Mouse (Mus musculus) cerebellum, postnatal 25 days (tissue): ENCODE measurements around the gene Lsamp.

Experiments used
- DNase-seq, 2 experiments: peaks; one replicate each; pipeline ENCODE4 v3.0.0; 2021; ENCODE audit warnings: mixed read lengths in 2 of 2

Gene Lsamp

GRCm38 (mm10) chr16:40968088-40968860 is 984.1 kb downstream of the Lsamp start:
- peak; percentile 85 to 91 for DNase-seq

GRCm38 (mm10) chr16:40971382-40971781 is 987.2 kb downstream of the Lsamp start:
- no peak for DNase-seq

- DNase-seq: no peak
Observed at GRCm38 (mm10) chr16:40974084-40974483, 989.9 kb downstream of the Lsamp start.

- no peak for DNase-seq
Observed at GRCm38 (mm10) chr16:40983026-40983425, 998.9 kb downstream of the Lsamp start.

- DNase-seq: no peak
Observed at GRCm38 (mm10) chr16:41007569-41007968, 1023.4 kb downstream of the Lsamp start.

- no peak for DNase-seq
Observed at GRCm38 (mm10) chr16:41034746-41035145, 1050.6 kb downstream of the Lsamp start.

GRCm38 (mm10) chr16:41041686-41042085 is 1057.5 kb downstream of the Lsamp start:
- DNase-seq: no peak

- DNase-seq: peak in 1 of 2 experiments; percentile 11
Observed at GRCm38 (mm10) chr16:41063270-41063857, 1079.2 kb downstream of the Lsamp start.

GRCm38 (mm10) chr16:41073470-41073869 is 1089.3 kb downstream of the Lsamp start:
- no peak for DNase-seq

GRCm38 (mm10) chr16:41088648-41089047 is 1104.5 kb downstream of the Lsamp start:
- DNase-seq: no peak

GRCm38 (mm10) chr16:41090092-41090491 is 1105.9 kb downstream of the Lsamp start:
- DNase-seq: no peak

GRCm38 (mm10) chr16:41091259-41091658 is 1107.1 kb downstream of the Lsamp start:
- no peak for DNase-seq

- no peak for DNase-seq
Observed at GRCm38 (mm10) chr16:41102805-41103204, 1118.6 kb downstream of the Lsamp start.

GRCm38 (mm10) chr16:41124361-41124760 is 1140.2 kb downstream of the Lsamp start:
- no peak for DNase-seq

- DNase-seq: no peak
Observed at GRCm38 (mm10) chr16:41125051-41125450, 1140.9 kb downstream of the Lsamp start.

GRCm38 (mm10) chr16:41131053-41131452 is 1146.9 kb downstream of the Lsamp start:
- DNase-seq: peak; percentile 12 to 44

- no peak for DNase-seq
Observed at GRCm38 (mm10) chr16:41172839-41173238, 1188.7 kb downstream of the Lsamp start.

- no peak for DNase-seq
Observed at GRCm38 (mm10) chr16:41179557-41179956, 1195.4 kb downstream of the Lsamp start.

GRCm38 (mm10) chr16:41180867-41181266 is 1196.7 kb downstream of the Lsamp start:
- DNase-seq: no peak

- DNase-seq: no peak
Observed at GRCm38 (mm10) chr16:41210055-41210454, 1225.9 kb downstream of the Lsamp start.

GRCm38 (mm10) chr16:41235829-41236228 is 1251.7 kb downstream of the Lsamp start:
- DNase-seq: no peak

GRCm38 (mm10) chr16:41242841-41243240 is 1258.7 kb downstream of the Lsamp start:
- DNase-seq: no peak

GRCm38 (mm10) chr16:41244711-41245110 is 1260.5 kb downstream of the Lsamp start:
- DNase-seq: peak; percentile 52 to 75
